ENCODE assay signal across 8 mouse cellular contexts in the genomic region with DNA sequence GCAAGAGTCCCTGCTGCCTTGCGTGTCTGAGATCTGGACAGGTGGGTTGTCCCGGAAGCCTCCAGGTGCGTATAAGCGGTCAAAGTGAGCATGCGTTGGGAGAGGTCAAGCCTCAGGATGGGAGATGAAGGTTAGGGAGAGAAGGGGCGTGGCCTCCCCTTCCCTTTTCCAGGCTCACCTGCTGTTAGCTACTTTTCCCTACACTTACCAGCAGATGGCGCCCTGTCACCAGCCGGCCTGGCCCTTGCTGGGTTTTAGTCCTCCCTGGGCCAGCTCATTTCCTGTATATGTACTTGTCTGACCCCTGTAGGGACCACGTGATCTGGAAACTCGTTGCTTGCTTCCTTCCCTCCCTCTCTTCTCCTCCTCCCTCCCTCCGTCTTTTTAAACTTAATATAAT. TPM values are rescaled to one million over a fixed set of nuclear protein-coding genes. Genes with fewer than 3 reads are reported as not detected.
DNase-seq lines count a peak whose midpoint lies in the region; ATAC-seq and TF ChIP-seq lines count a peak whose summit lies in the region.

No protein-coding gene starts in this region.

- peak; percentile 89 to 93 (median 92) for TF ChIP-seq CTCF in MEL (IDR thresholded peaks at IDR 0.05 in 2 of 3, conservative IDR thresholded peaks at IDR 0.05 in 1 of 3; ENCODE audit: control insufficient read depth in 1 of 3, insufficient read depth in 1 of 3, low read depth in 2 of 3, low read length in 3 of 3, poor library complexity in 1 of 3, severe bottlenecking in 1 of 3)
- TF ChIP-seq CTCF in cerebellum, adult 2 months (IDR thresholded peaks at IDR 0.05; ENCODE audit: borderline replicate concordance, insufficient read depth, low read depth, low read length): peak; percentile 83
- TF ChIP-seq CTCF in lung, postnatal 0 days (IDR thresholded peaks at IDR 0.05): peak; percentile 98

- DNase-seq in MEL (ENCODE audit: low read depth, low spot score): peak; percentile 92
- peak; percentile 71 to 73 for DNase-seq in cerebellum, adult 2 months
- peak; percentile 83 for DNase-seq in forelimb bud, embryonic 11.5 days (ENCODE audit: low read depth, low spot score)
- DNase-seq in layer of hippocampus, adult 8-10 months (ENCODE audit: low spot score in 2 of 2): peak; percentile 48 to 74
- DNase-seq in lung, postnatal 0 days (ENCODE audit: low spot score): peak; percentile 94
- peak; percentile 86 for DNase-seq in retina, embryonic 14.5 days (ENCODE audit: low spot score)
- DNase-seq in thymus, postnatal 36 days: peak; percentile 70

- TF ChIP-seq RAD21 in MEL (IDR thresholded peaks at IDR 0.05; ENCODE audit: low read depth, low read length): peak; percentile 80

- H3K36me3 ChIP-seq in MEL (ENCODE audit: control insufficient read depth in 1 of 2, insufficient read depth in 2 of 2, low read length in 2 of 2): peaks cover 0 to 9% of the 10 kb centered on the region in 2 experiments; a peak in 2 of 4 replicates
- no peaks in the 10 kb centered on the region for H3K36me3 ChIP-seq in lung, postnatal 0 days (ENCODE audit: insufficient read depth, low read length)

- H3K27ac ChIP-seq in MEL (ENCODE audit: control insufficient read depth, low read depth, low read length): peak overlapping the region; percentile 66
- no peak overlapping the region for H3K27ac ChIP-seq in cerebellum, adult 2 months (ENCODE audit: insufficient read depth, low read length)
- no peak overlapping the region for H3K27ac ChIP-seq in lung, postnatal 0 days (ENCODE audit: low read length)

- no peak for TF ChIP-seq EP300 in MEL (IDR thresholded peaks at IDR 0.05; ENCODE audit: low read depth in 1 of 2, low read length in 2 of 2)
- TF ChIP-seq EP300 in lung, postnatal 0 days (IDR thresholded peaks at IDR 0.05): no peak

- no peaks in the 10 kb centered on the region for H3K27me3 ChIP-seq in MEL (ENCODE audit: control insufficient read depth in 1 of 2, insufficient read depth in 2 of 2, low read length in 2 of 2)
- no peaks in the 10 kb centered on the region for H3K27me3 ChIP-seq in cerebellum, adult 2 months (ENCODE audit: control insufficient read depth, insufficient read depth, low read length)
- no peaks in the 10 kb centered on the region for H3K27me3 ChIP-seq in lung, postnatal 0 days (replicated peaks; ENCODE audit: insufficient read depth, low read length)

- peaks cover 0 to 6% of the 10 kb centered on the region in 2 experiments; a peak in 2 of 4 replicates for H3K4me1 ChIP-seq in MEL (ENCODE audit: control insufficient read depth in 1 of 2, insufficient read depth in 2 of 2, low read length in 2 of 2)
- no peaks in the 10 kb centered on the region for H3K4me1 ChIP-seq in cerebellum, adult 2 months (ENCODE audit: control insufficient read depth, insufficient read depth, low read length)
- H3K4me1 ChIP-seq in lung, postnatal 0 days (ENCODE audit: insufficient read depth, low read depth, low read length): no peaks in the 10 kb centered on the region

- TF ChIP-seq POLR2A in MEL (IDR thresholded peaks at IDR 0.05; ENCODE audit: control insufficient read depth in 1 of 2, insufficient read depth in 1 of 2, low read depth in 1 of 2, low read length in 2 of 2, poor library complexity in 1 of 2): peak in 1 of 2 experiments; percentile 26; a peak in 1 of 4 replicates
- TF ChIP-seq POLR2A in cerebellum, adult 2 months (IDR thresholded peaks at IDR 0.05; ENCODE audit: borderline replicate concordance, insufficient read depth, low read length): no peak

- WGBS in cerebellum, adult 2 months: 17% methylated on average over 11 of the region's 11 CpGs
- WGBS in lung, postnatal 0 days: 8% methylated on average over 11 of the region's 11 CpGs

- no peaks in the 10 kb centered on the region for H3K79me2 ChIP-seq in MEL (ENCODE audit: control insufficient read depth, insufficient read depth, low read length, poor library complexity)

- peak overlapping the region; percentile 34; the same call in 1 of the 2 replicates for H3K9ac ChIP-seq in MEL (ENCODE audit: control insufficient read depth, low read depth, low read length, poor library complexity, severe bottlenecking)
- no peak overlapping the region for H3K9ac ChIP-seq in lung, postnatal 0 days (replicated peaks; ENCODE audit: low read depth)

- no peaks in the 10 kb centered on the region for H3K9me3 ChIP-seq in MEL (replicated peaks; ENCODE audit: insufficient read depth, low read length)
- H3K9me3 ChIP-seq in lung, postnatal 0 days (ENCODE audit: low read length): no peaks in the 10 kb centered on the region

- peak overlapping the region; percentile 4 to 27; a peak in 3 of 4 replicates for H3K4me3 ChIP-seq in MEL (ENCODE audit: control insufficient read depth in 1 of 2, insufficient read depth in 1 of 2, low read depth in 2 of 2, low read length in 2 of 2)
- H3K4me3 ChIP-seq in cerebellum, adult 2 months (replicated peaks; ENCODE audit: insufficient read depth, low read depth, low read length): no peak overlapping the region
- no peak overlapping the region for H3K4me3 ChIP-seq in lung, postnatal 0 days (ENCODE audit: low read depth, low read length)

- H3K4me2 ChIP-seq in lung, postnatal 0 days (replicated peaks; ENCODE audit: low read depth, low read length): no peak overlapping the region

- ATAC-seq in hematopoietic stem cell, adult 5-6 weeks (replicated peaks in 1 of 2; ENCODE audit: insufficient read depth in 1 of 2, low FRiP score in 2 of 2, low TSS enrichment in 1 of 2, low read depth in 1 of 2, poor library complexity in 2 of 2, severe bottlenecking in 2 of 2): peak; percentile 69 to 89
- ATAC-seq in lung, postnatal 0 days: peak; percentile 89

TF ChIP-seq in MEL, 35 proteins besides CTCF, POLR2A, EP300 and RAD21 (continues in another document):
- TF ChIP-seq ZC3H11A (IDR thresholded peaks at IDR 0.05; ENCODE audit: low read depth, low read length) (peak; percentile 60), ZMIZ1 (IDR thresholded peaks at IDR 0.05; ENCODE audit: low read depth, low read length) (no peak), MAZ (IDR thresholded peaks at IDR 0.05; ENCODE audit: low read depth, low read length) (no peak), NRF1 (IDR thresholded peaks at IDR 0.05; ENCODE audit: insufficient read depth, low read depth, low read length, poor library complexity, severe bottlenecking) (no peak), USF2 (IDR thresholded peaks at IDR 0.05; ENCODE audit: borderline replicate concordance in 1 of 2, insufficient read depth in 1 of 2, low read depth in 1 of 2, low read length in 2 of 2) (peak; percentile 42 to 74; a peak in 3 of 4 replicates), GATA1 (IDR thresholded peaks at IDR 0.05; ENCODE audit: low read depth, low read length) (no peak), POLR2AphosphoS2 (IDR thresholded peaks at IDR 0.05; ENCODE audit: low read length) (no peak), USF1 (IDR thresholded peaks at IDR 0.05; ENCODE audit: low read depth, low read length) (peak; percentile 95), CHD2 (IDR thresholded peaks at IDR 0.05; ENCODE audit: low read length) (no peak), BHLHE40 (IDR thresholded peaks at IDR 0.05; ENCODE audit: borderline replicate concordance, low read depth, low read length) (no peak), TAL1 (IDR thresholded peaks at IDR 0.05; ENCODE audit: low read length) (no peak), TCF12 (IDR thresholded peaks at IDR 0.05; ENCODE audit: low read depth, low read length) (no peak), E2F4 (IDR thresholded peaks at IDR 0.05; ENCODE audit: borderline replicate concordance, low read depth, low read length) (no peak), ZKSCAN1 (IDR thresholded peaks at IDR 0.05; ENCODE audit: low read depth, low read length) (no peak), MEF2A (IDR thresholded peaks at IDR 0.05; ENCODE audit: extremely low read depth, insufficient replicate concordance, low read depth, low read length, poor library complexity, severe bottlenecking) (no peak), JUND (IDR thresholded peaks at IDR 0.05; ENCODE audit: low read depth, low read length) (no peak), MXI1 (IDR thresholded peaks at IDR 0.05; ENCODE audit: low read depth, low read length) (0 out of 2 replicates have a peak, but pooled peaks have one; percentile 37), CHD1 (IDR thresholded peaks at IDR 0.05; ENCODE audit: low read depth, low read length) (no peak), ZNF384 (IDR thresholded peaks at IDR 0.05; ENCODE audit: low read depth, low read length) (no peak), KAT2A (conservative IDR thresholded peaks at IDR 0.05; ENCODE audit: low read depth, low read length) (no peak), SMC3 (IDR thresholded peaks at IDR 0.05; ENCODE audit: low read depth, low read length) (peak; percentile 84), GABPA (IDR thresholded peaks at IDR 0.05; ENCODE audit: low read depth, low read length) (no peak), MYB (IDR thresholded peaks at IDR 0.05; ENCODE audit: low read depth, low read length) (no peak), MAX (IDR thresholded peaks at IDR 0.05; ENCODE audit: low read length) (peak; percentile 92), ETS1 (IDR thresholded peaks at IDR 0.05; ENCODE audit: low read depth, low read length) (no peak), MAFK (IDR thresholded peaks at IDR 0.05; ENCODE audit: borderline replicate concordance, low read depth, low read length) (no peak), MYC (IDR thresholded peaks at IDR 0.05; ENCODE audit: low read depth, low read length) (peak; percentile 65), NELFE (IDR thresholded peaks at IDR 0.05; ENCODE audit: low read depth, low read length) (no peak), POLR2AphosphoS5 (IDR thresholded peaks at IDR 0.05; ENCODE audit: borderline replicate concordance, low read depth, low read length) (no peak)

RNA-seq across cellular contexts. Expression of a gene that starts 16.4 kb away (rescaled TPM):
- 7.3 and 7.6 TPM in 2 replicates for total RNA-seq in MEL (2012; rRNA removed)
- 10 to 100 TPM in 1 of 2 experiments, not detected in 1; 14.7 TPM for polyA plus RNA-seq in MEL (2012; ENCODE audit: insufficient read depth in 1 of 2, insufficient read length in 2 of 2, low read depth in 1 of 2, low replicate concordance in 2 of 2, missing spikeins in 1 of 2)
- polyA plus RNA-seq in cerebellum, adult 2 months (2012; rRNA removed): 20.8 and 20.9 TPM in 2 replicates
- 2.3 and 3.7 TPM in 2 replicates for total RNA-seq in hematopoietic stem cell, adult 5-6 weeks (2017)
- total RNA-seq in layer of hippocampus, adult 8-10 months (2022): 10 to 100 TPM; 17.9 to 23.7 (median 22.3) TPM
- polyA plus RNA-seq in lung, postnatal 0 days (2015; fragmentation: Nextera tagmentation; extraction: Ambion mirVana): 5.8 and 6.6 TPM in 2 replicates

RNA-seq across cellular contexts. Expression of a gene that starts 39.6 kb away (rescaled TPM):
- total RNA-seq in MEL (2012; rRNA removed): 17.0 and 17.1 TPM in 2 replicates
- polyA plus RNA-seq in MEL (2012; ENCODE audit: insufficient read depth in 1 of 2, insufficient read length in 2 of 2, low read depth in 1 of 2, low replicate concordance in 2 of 2, missing spikeins in 1 of 2): 100 to 1,000 TPM in 1 of 2 experiments, 10 to 100 TPM in 1; 52.9 to 186 TPM
- polyA plus RNA-seq in cerebellum, adult 2 months (2012; rRNA removed): 30.4 and 32.0 TPM in 2 replicates
- 12.8 and 17.4 TPM in 2 replicates for total RNA-seq in hematopoietic stem cell, adult 5-6 weeks (2017)
- 10 to 100 TPM; 43.0 to 55.3 (median 48.6) TPM for total RNA-seq in layer of hippocampus, adult 8-10 months (2022)
- 61.3 and 62.5 TPM in 2 replicates for polyA plus RNA-seq in lung, postnatal 0 days (2015; fragmentation: Nextera tagmentation; extraction: Ambion mirVana)

Comparison
In these comparisons a context has a peak if more than half of its experiments do, and no peak if none do; other contexts are left out.
1. H3K4me3 ChIP-seq: peak in MEL (2 of 2); none in cerebellum, adult 2 months (single experiment) and lung, postnatal 0 days (single experiment).
2. Peak in every context shown above with its lines, with median percentiles within 50 percentile points of each other: DNase-seq and CTCF ChIP-seq.